Mouse (Mus musculus): ENCODE data around the gene Arhgap27. TPM values are rescaled to one million over a fixed set of nuclear protein-coding genes. Genes with fewer than 3 reads are reported as not detected.
A peak's percentile ranks its signal among the peaks of the same experiment; 100 is the strongest.

Arhgap27 gene
- total and polyA plus RNA-seq, 3 experiments: 11.8 to 30.9 (median 26.1) TPM

GRCm38 (mm10) chr11:103334925-103335324, 28.6 kb downstream of the Arhgap27 start:
- H3K36me3 ChIP-seq (replicated peaks in 1 of 2; ENCODE audit: control insufficient read depth in 1 of 2, insufficient read depth in 1 of 2, low read length in 1 of 2): peaks cover 70 to 98% of the 10 kb centered on the region in 2 experiments
- in situ Hi-C loops (cut with MboI; ENCODE audit: low pct_ligation_motif_present, low pct_unique_long_range_greater_than_20kb, low sequenced_read_pairs): loop anchor here (5.0 to 10.0 kb wide), 2 partner anchors 60 to 132 kb away; no protein-coding TSS in a partner anchor

GRCm38 (mm10) chr11:103333719-103334398, 29.6 kb downstream of the Arhgap27 start:
- Histone ChIP-seq H3K4me1 (ENCODE audit: control insufficient read depth in 1 of 2, insufficient read depth in 2 of 2) (peaks cover 3 to 34% of the 10 kb centered on the region in 2 experiments; a peak in 2 of 4 replicates), H3K27ac (ENCODE audit: insufficient read depth, low read depth) (no peak overlapping the region), H3K27me3 (replicated peaks) (no peaks in the 10 kb centered on the region), H3K4me2 (ENCODE audit: insufficient read depth, low read depth, poor library complexity, severe bottlenecking) (no peak overlapping the region), H3K79me2 (replicated peaks; ENCODE audit: control insufficient read depth, extremely low read depth, insufficient read depth, poor library complexity, severe bottlenecking) (no peaks in the 10 kb centered on the region), H3K9me3 (replicated peaks; ENCODE audit: low read length) (no peaks in the 10 kb centered on the region), H3K9ac (ENCODE audit: insufficient read depth, low read depth) (no peak overlapping the region), H3K4me3 (replicated peaks in 1 of 3; ENCODE audit: low read depth in 2 of 3, low read length in 2 of 3, poor library complexity in 1 of 3) (no peak overlapping the region), H3K36me3 (replicated peaks in 1 of 2; ENCODE audit: control insufficient read depth in 1 of 2, insufficient read depth in 1 of 2, low read length in 1 of 2) (peaks cover 61 to 96% of the 10 kb centered on the region in 2 experiments)
- no peak for DNase-seq (ENCODE audit: extremely low read depth)
- TF ChIP-seq RAD21 (IDR thresholded peaks at IDR 0.05; ENCODE audit: low read depth, low read length) (peak; percentile 63), TBP (conservative IDR thresholded peaks at IDR 0.05; ENCODE audit: low read depth, low read length) (no peak), MAX (IDR thresholded peaks at IDR 0.05; ENCODE audit: low read length) (no peak), SMC3 (IDR thresholded peaks at IDR 0.05; ENCODE audit: low read depth, low read length) (peak; percentile 68), CTCF (conservative IDR thresholded peaks at IDR 0.05 in 1 of 2, IDR thresholded peaks at IDR 0.05 in 1 of 2; ENCODE audit: low read depth in 2 of 2, low read length in 2 of 2) (peak in 1 of 2 experiments; percentile 70; a peak in 3 of 4 replicates)
- dilution Hi-C loops (cut with MboI; ENCODE audit: extremely low pct_ligation_motif_present, extremely low pct_unique_long_range_greater_than_20kb, low sequenced_read_pairs) (no loop called here), in situ Hi-C loops (cut with MboI; ENCODE audit: low pct_ligation_motif_present, low pct_unique_long_range_greater_than_20kb, low sequenced_read_pairs) (loop anchor here (5.0 to 10.0 kb wide), 2 partner anchors 61 to 133 kb away; no protein-coding TSS in a partner anchor)

More at GRCm38 (mm10) chr11:103334925-103335324, 28.6 kb downstream of the Arhgap27 start:
- Histone ChIP-seq H3K27me3 (replicated peaks) (no peaks in the 10 kb centered on the region), H3K9ac (ENCODE audit: insufficient read depth, low read depth) (no peak overlapping the region), H3K4me3 (replicated peaks in 1 of 3; ENCODE audit: low read depth in 2 of 3, low read length in 2 of 3, poor library complexity in 1 of 3) (no peak overlapping the region), H3K4me1 (ENCODE audit: control insufficient read depth in 1 of 2, insufficient read depth in 2 of 2) (peaks cover 3 to 44% of the 10 kb centered on the region in 2 experiments; a peak in 2 of 4 replicates), H3K4me2 (ENCODE audit: insufficient read depth, low read depth, poor library complexity, severe bottlenecking) (no peak overlapping the region), H3K9me3 (replicated peaks; ENCODE audit: low read length) (no peaks in the 10 kb centered on the region), H3K79me2 (replicated peaks; ENCODE audit: control insufficient read depth, extremely low read depth, insufficient read depth, poor library complexity, severe bottlenecking) (no peaks in the 10 kb centered on the region), H3K27ac (ENCODE audit: insufficient read depth, low read depth) (no peak overlapping the region)
- DNase-seq (ENCODE audit: extremely low read depth): no peak
- dilution Hi-C loops (cut with MboI; ENCODE audit: extremely low pct_ligation_motif_present, extremely low pct_unique_long_range_greater_than_20kb, low sequenced_read_pairs): no loop called here
- TF ChIP-seq USF1 (IDR thresholded peaks at IDR 0.05; ENCODE audit: low read depth, low read length) (no peak), CTCF (conservative IDR thresholded peaks at IDR 0.05 in 1 of 2, IDR thresholded peaks at IDR 0.05 in 1 of 2; ENCODE audit: low read depth in 2 of 2, low read length in 2 of 2) (no peak), JUND (conservative IDR thresholded peaks at IDR 0.05; ENCODE audit: low read depth, low read length) (no peak), CHD1 (IDR thresholded peaks at IDR 0.05; ENCODE audit: low read depth, low read length) (no peak), RAD21 (IDR thresholded peaks at IDR 0.05; ENCODE audit: low read depth, low read length) (no peak), NRF1 (IDR thresholded peaks at IDR 0.05; ENCODE audit: low read depth, low read length) (no peak), SMC3 (IDR thresholded peaks at IDR 0.05; ENCODE audit: low read depth, low read length) (no peak), ZNF384 (IDR thresholded peaks at IDR 0.05; ENCODE audit: low read depth, low read length) (no peak), ETS1 (conservative IDR thresholded peaks at IDR 0.05; ENCODE audit: low read depth, low read length) (no peak), RCOR1 (conservative IDR thresholded peaks at IDR 0.05; ENCODE audit: low read depth, low read length) (no peak), UBTF (IDR thresholded peaks at IDR 0.05; ENCODE audit: low read depth, low read length) (no peak), POLR2AphosphoS2 (IDR thresholded peaks at IDR 0.05; ENCODE audit: low read depth, low read length) (no peak), E2F4 (IDR thresholded peaks at IDR 0.05; ENCODE audit: insufficient replicate concordance, low read depth, low read length) (no peak)
